Mouse (Mus musculus): ENCODE results near the gene Psmc6. TPM values are rescaled to one million over a fixed set of nuclear protein-coding genes. Genes with fewer than 3 reads are reported as not detected.

Gene Psmc6
- total RNA-seq, 2 experiments from 2014 or later = 98.8 to 99.6 TPM

GRCm38 (mm10) chr14:45378771-45379170 lies 49.2 kb downstream of the Psmc6 start:
- Histone ChIP-seq H3K4me3 (no peak overlapping the region), H3K27ac (no peak overlapping the region)
- DNase-seq (ENCODE audit: low spot score in 2 of 2) = no peak
- TF ChIP-seq CTCF (conservative IDR thresholded peaks at IDR 0.05) = no peak

- Histone ChIP-seq H3K27ac (no peak overlapping the region), H3K4me3 (no peak overlapping the region)
- DNase-seq (ENCODE audit: low spot score in 2 of 2) = no peak
- TF ChIP-seq CTCF (conservative IDR thresholded peaks at IDR 0.05) = no peak
These were observed 51.2 kb downstream of the Psmc6 start for GRCm38 (mm10) chr14:45380756-45381155.

GRCm38 (mm10) chr14:45382912-45383311 lies 53.3 kb downstream of the Psmc6 start:
- H3K4me3 ChIP-seq = no peak overlapping the region
- no peak overlapping the region for H3K27ac ChIP-seq
- no peak for DNase-seq (ENCODE audit: low spot score in 2 of 2)
- TF ChIP-seq CTCF (conservative IDR thresholded peaks at IDR 0.05) = peak; percentile 72

- DNase-seq (ENCODE audit: low spot score in 2 of 2) = no peak
- no peak overlapping the region for H3K4me3 ChIP-seq
- H3K27ac ChIP-seq = no peak overlapping the region
- no peak for TF ChIP-seq CTCF (conservative IDR thresholded peaks at IDR 0.05)
These were observed 56.0 kb downstream of the Psmc6 start for GRCm38 (mm10) chr14:45385596-45385995.

- Histone ChIP-seq H3K4me3 (peak overlapping the region; percentile 97), H3K27ac (peak overlapping the region; percentile 90; the same call in 1 of the 2 replicates)
- no peak for DNase-seq (ENCODE audit: low spot score in 2 of 2)
- no peak for TF ChIP-seq CTCF (conservative IDR thresholded peaks at IDR 0.05)
These were observed 57.9 kb downstream of the Psmc6 start for GRCm38 (mm10) chr14:45387480-45387879.

GRCm38 (mm10) chr14:45388345-45389181 lies 59.0 kb downstream of the Psmc6 start:
- TF ChIP-seq CTCF (conservative IDR thresholded peaks at IDR 0.05) = peak; percentile 45
- Histone ChIP-seq H3K27ac (peak overlapping the region; percentile 90), H3K4me3 (peak overlapping the region; percentile 97)
- peak; percentile 86 to 90 for DNase-seq (ENCODE audit: low spot score in 2 of 2)

- peak overlapping the region; percentile 97 for H3K4me3 ChIP-seq
- TF ChIP-seq CTCF (conservative IDR thresholded peaks at IDR 0.05) = no peak
- H3K27ac ChIP-seq = peak overlapping the region; percentile 90
- no peak for DNase-seq (ENCODE audit: low spot score in 2 of 2)
These were observed 59.6 kb downstream of the Psmc6 start for GRCm38 (mm10) chr14:45389194-45389593.

Other genes with a start within 250 kb of the Psmc6 start
- gene Gpr137c, start 110.1 kb upstream of the Psmc6 start, total RNA-seq (2021) = 10 to 100 TPM; 23.3 to 23.4 TPM
- 10 to 100 TPM; 57.8 to 75.5 TPM for gene Txndc16, start 109.5 kb upstream of the Psmc6 start, total RNA-seq (2021)
- 10 to 100 TPM; 30.9 to 37.6 TPM for gene Ero1l, start 11.0 kb upstream of the Psmc6 start, total RNA-seq (2021)
- gene Styx, start 21.3 kb downstream of the Psmc6 start, total RNA-seq (2021) = 10 to 100 TPM; 14.7 to 16.7 TPM
- gene Gnpnat1, start 75.1 kb downstream of the Psmc6 start, total RNA-seq (2021) = 10 to 100 TPM; 18.4 to 19.3 TPM
- gene Fermt2, start 200.3 kb downstream of the Psmc6 start, total RNA-seq (2021) = 100 to 1,000 TPM in 1 of 2 experiments, 10 to 100 TPM in 1; 90.8 to 100 TPM